Mouse (Mus musculus) limb, embryonic 15.5 days (tissue): Measurements from ENCODE around the gene Fam129c. TPM values are rescaled to one million over a fixed set of nuclear protein-coding genes. Genes with fewer than 3 reads are reported as not detected.

Experiments
- ATAC-seq: fragments of 200-750 bp; cut with Nextera tagmentation; 2 replicates; pipeline ENCODE4 v1.8.0; 2017; ENCODE audit warnings: low read depth, moderate TSS enrichment; ENCODE audit not compliant: insufficient number of reproducible peaks, low FRiP score, low TSS enrichment
- H3K27ac ChIP-seq: fragments of 300-500 bp; sonication (generic); 2 replicates; pipeline ENCODE4 v1.5.1; 2015; ENCODE audit warnings: moderate library complexity, mild to moderate bottlenecking, inconsistent platforms
- H3K27me3 ChIP-seq: fragments of 300-500 bp; sonication (generic); 2 replicates; pipeline ENCODE4 v1.6.1; 2015; ENCODE audit warnings: inconsistent platforms
- H3K36me3 ChIP-seq: fragments of 300-500 bp; sonication (generic); 2 replicates; pipeline ENCODE4 v1.6.1; 2015; ENCODE audit warnings: inconsistent platforms
- H3K4me1 ChIP-seq: fragments of 300-500 bp; sonication (generic); 2 replicates; pipeline ENCODE4 v1.6.1; 2015; ENCODE audit warnings: inconsistent platforms
- H3K4me2 ChIP-seq: fragments of 300-500 bp; sonication (generic); 2 replicates; pipeline ENCODE4 v1.6.1; 2015; ENCODE audit warnings: mild to moderate bottlenecking, inconsistent platforms
- H3K4me3 ChIP-seq: fragments of 300-500 bp; sonication (generic); 2 replicates; pipeline ENCODE4 v1.5.1; 2015; ENCODE audit warnings: mild to moderate bottlenecking, inconsistent platforms
- H3K9ac ChIP-seq: fragments of 300-500 bp; sonication (generic); 2 replicates; pipeline ENCODE4 v1.6.1; 2015; ENCODE audit warnings: inconsistent platforms
- H3K9me3 ChIP-seq: fragments of 300-500 bp; sonication (generic); 2 replicates; pipeline ENCODE4 v1.6.1; 2016; ENCODE audit warnings: inconsistent platforms
- WGBS: fragments of 180-500 bp; shearing (Covaris S2); methylation state at CpG from one replicate; pipeline ENCODE4 v1.1.7; 2015; 5-methylcytosine and 5-hydroxymethylcytosine counted together
- polyA plus RNA-seq: library from polyadenylated mRNA; unstranded; fragments of >200 nt; fragmentation: Nextera tagmentation; extraction: Ambion mirVana; gene quantifications from 2 replicates; pipeline ENCODE4 v1.2.1, GENCODE M21; 2015

Fam129c gene
- polyA plus RNA-seq, 1 experiment from 2014 or later = 5.0 TPM

DNA sequence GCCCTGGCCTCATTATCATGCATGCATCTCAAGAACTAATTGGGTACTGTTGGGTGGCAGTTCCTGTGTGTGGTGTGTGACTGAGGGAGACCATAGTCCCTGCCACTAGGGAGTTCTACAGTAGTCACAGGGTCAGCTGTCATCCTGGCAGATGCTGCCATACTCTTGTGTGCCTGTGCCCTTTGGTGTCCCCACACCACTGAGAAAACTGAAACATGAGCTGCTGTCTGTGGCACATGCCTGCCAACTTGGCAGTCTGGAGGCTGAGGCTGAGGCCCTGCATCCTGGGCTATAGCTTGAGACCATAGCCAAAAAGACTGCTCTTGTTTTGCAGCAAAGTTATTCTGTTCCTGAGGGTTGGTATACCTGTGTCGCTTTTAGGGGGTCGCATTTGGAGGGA, 22.3 kb downstream of the Fam129c start:
- Histone ChIP-seq H3K9ac (no peak overlapping the region), H3K4me2 (no peak overlapping the region), H3K9me3 (peaks cover 12% of the 10 kb centered on the region; the same call in 1 of the 2 replicates), H3K36me3 (peaks cover 95% of the 10 kb centered on the region), H3K27ac (no peak overlapping the region), H3K27me3 (no peaks in the 10 kb centered on the region), H3K4me3 (no peak overlapping the region), H3K4me1 (no peaks in the 10 kb centered on the region)
- WGBS = 90% methylated on average over 2 of the region's 2 CpGs
- ATAC-seq = no peak

DNA sequence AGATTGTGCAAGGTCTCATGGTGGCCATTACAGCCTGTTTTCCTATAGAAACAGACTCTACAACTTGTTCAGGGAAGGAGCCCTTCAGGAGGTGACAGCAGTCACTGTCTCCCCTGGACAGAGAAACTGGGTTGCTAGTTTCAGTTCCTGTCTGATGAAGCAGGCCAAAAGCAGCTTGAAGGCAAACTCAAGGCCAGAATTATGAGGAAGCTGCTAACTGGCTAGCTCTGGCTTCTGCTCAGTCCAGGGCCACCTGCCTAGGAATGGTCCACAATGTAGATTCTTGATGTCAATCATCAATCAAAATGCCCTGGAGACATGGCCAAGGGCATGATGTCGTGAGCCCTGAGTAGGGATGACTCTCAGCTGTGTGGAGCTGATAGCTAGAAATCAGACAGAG, 27.6 kb downstream of the Fam129c start:
- 78% methylated on average over 1 of the region's 1 CpGs for WGBS

GRCm38 (mm10) chr8:71626753-71627152, 29.3 kb downstream of the Fam129c start:
- peaks cover 34% of the 10 kb centered on the region for H3K4me1 ChIP-seq
- H3K9me3 ChIP-seq = peaks cover 12% of the 10 kb centered on the region; the same call in 1 of the 2 replicates
- no peak overlapping the region; the same call in 1 of the 2 replicates for H3K27ac ChIP-seq
- no peak overlapping the region for H3K4me2 ChIP-seq
- WGBS = 76% methylated on average over 9 of the region's 9 CpGs
- H3K36me3 ChIP-seq = peaks cover 43% of the 10 kb centered on the region
- H3K4me3 ChIP-seq = no peak overlapping the region
- no peak overlapping the region for H3K9ac ChIP-seq
- no peak for ATAC-seq
- peaks cover 22% of the 10 kb centered on the region for H3K27me3 ChIP-seq

More for the DNA sequence above, 27.6 kb downstream of the Fam129c start:
- H3K27ac ChIP-seq = no peak overlapping the region
- H3K9me3 ChIP-seq = peaks cover 12% of the 10 kb centered on the region; the same call in 1 of the 2 replicates
- H3K36me3 ChIP-seq = peaks cover 60% of the 10 kb centered on the region
- H3K27me3 ChIP-seq = peaks cover 7% of the 10 kb centered on the region
- H3K4me1 ChIP-seq = peaks cover 32% of the 10 kb centered on the region
- H3K9ac ChIP-seq = no peak overlapping the region
- no peak overlapping the region for H3K4me3 ChIP-seq
- ATAC-seq = no peak
- no peak overlapping the region for H3K4me2 ChIP-seq

DNA sequence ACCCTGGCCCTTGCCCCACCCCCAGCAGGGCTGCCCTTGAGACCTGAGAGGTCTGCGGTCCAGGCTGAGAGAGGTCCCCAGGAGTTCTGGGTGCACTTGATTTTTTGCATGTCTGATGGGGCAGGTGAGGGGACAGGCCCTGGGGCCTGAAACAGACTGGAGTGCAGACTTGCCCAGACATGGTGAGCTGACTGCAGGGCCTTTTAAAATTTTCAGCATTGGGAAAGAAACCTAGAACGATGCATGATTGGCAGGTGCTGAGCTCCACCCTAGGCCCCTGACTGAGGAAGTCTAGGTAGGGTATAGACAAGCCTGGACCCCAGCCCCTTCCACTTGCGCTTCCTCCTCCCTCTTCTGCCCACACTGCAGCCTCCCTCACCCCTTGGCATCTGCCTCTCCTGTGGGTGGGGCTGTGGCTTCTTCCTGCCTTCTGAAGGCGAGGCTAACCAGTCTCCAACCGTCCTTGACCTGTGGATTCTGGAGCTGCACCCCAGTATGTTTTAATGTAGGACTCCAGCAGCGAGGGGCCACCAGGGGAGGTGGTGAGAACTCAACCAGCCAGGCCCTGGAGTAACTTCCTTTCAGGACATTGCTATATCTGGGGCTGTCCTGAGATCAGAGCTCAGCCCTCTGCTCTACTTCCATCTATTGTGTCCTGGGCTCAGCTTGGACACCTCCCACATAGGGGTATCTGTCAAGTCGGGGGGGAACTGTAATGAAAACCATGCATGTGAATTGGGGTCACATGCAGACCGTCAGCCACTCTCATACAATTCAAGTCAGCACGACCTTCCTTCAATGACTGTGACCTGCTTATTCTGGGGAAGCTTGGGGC, 30.0 kb downstream of the Fam129c start:
- peaks cover 23% of the 10 kb centered on the region for H3K27me3 ChIP-seq
- H3K27ac ChIP-seq = peak overlapping the region; percentile 82
- no peak overlapping the region for H3K4me2 ChIP-seq
- 48% methylated on average over 9 of the region's 9 CpGs for WGBS
- H3K4me3 ChIP-seq = no peak overlapping the region
- peaks cover 36% of the 10 kb centered on the region for H3K36me3 ChIP-seq
- no peak for ATAC-seq
- H3K9me3 ChIP-seq = peaks cover 5% of the 10 kb centered on the region; the same call in 1 of the 2 replicates
- no peak overlapping the region for H3K9ac ChIP-seq
- peaks cover 34% of the 10 kb centered on the region for H3K4me1 ChIP-seq

DNA sequence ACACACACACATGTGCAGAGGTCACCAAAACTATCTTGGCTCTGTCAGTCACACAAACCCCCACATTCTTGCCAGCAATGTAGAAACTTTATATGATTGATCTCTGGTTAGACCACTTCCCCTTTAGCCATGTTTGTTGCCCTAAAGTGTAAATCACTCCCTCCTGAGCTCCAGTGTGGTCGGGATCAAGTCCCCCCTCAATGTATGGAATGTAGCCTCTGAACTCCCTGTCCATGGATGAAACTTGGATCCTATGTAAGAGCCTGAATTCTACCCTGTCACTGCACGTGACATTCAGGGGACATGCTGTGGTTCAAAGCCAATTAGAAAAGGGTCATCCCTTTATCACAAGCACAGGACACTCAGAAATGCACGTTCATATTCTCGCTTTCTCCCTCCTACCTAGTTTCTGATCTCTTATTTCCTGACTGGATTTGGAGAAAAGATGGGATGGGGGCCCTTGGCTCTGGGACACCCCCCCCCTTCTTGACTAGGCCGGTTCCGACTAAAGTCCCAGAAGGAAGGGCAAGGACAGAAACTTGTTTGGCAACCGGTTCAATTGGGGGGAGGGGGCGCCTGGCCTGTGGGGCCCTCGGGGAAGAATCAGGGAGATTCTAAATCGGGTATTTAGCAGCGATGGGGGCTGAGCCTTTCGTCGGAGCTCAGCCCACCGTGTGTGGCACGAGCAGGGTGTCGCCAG, 31.1 kb downstream of the Fam129c start:
- H3K9ac ChIP-seq = peak overlapping the region; percentile 50; the same call in 1 of the 2 replicates
- H3K4me3 ChIP-seq = peak overlapping the region; percentile 60
- peaks cover 35% of the 10 kb centered on the region for H3K4me1 ChIP-seq
- no peak for ATAC-seq
- H3K4me2 ChIP-seq = peak overlapping the region; percentile 97
- H3K27ac ChIP-seq = peak overlapping the region; percentile 82
- peaks cover 30% of the 10 kb centered on the region for H3K27me3 ChIP-seq
- peaks cover 25% of the 10 kb centered on the region for H3K36me3 ChIP-seq
- WGBS = 6% methylated on average over 16 of the region's 16 CpGs
- no peaks in the 10 kb centered on the region; the same call in 1 of the 2 replicates for H3K9me3 ChIP-seq

DNA sequence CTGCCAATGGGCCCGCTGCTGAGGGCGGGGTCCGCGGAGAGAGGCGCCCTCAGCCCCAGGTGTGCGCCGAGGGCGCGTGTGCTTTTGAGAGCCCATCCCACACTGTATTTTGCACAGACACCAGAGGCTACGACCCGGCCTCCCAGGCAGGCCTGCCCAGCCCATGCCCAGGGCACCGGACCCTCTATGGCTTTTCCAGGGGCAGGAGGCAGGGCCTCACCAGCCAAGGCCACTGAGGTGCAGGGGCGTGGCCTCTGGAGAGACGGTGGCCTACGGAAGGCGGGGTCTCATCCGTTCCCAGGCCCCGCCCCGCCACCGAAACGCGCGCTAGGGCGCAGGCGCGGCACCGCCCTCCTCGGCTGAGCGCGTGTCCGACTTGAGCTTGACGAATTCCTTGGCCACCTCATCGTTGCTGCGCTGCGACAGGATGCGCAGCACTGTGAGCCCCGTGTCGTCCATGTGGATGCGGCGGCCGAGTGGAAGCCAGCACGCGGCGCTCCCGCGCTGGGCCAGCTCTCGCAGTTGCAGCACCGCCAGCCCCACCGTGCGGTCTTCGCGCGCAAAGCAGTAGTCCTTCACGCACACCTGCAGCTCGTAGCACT, 31.7 kb downstream of the Fam129c start:
- under 1% methylated on average over 55 of the region's 55 CpGs for WGBS
- peaks cover 37% of the 10 kb centered on the region for H3K27me3 ChIP-seq
- peaks cover 19% of the 10 kb centered on the region for H3K36me3 ChIP-seq
- no peaks in the 10 kb centered on the region; the same call in 1 of the 2 replicates for H3K9me3 ChIP-seq
- peak overlapping the region; percentile 50; the same call in 1 of the 2 replicates for H3K9ac ChIP-seq
- H3K4me1 ChIP-seq = peaks cover 41% of the 10 kb centered on the region
- peak; percentile 83 for ATAC-seq
- peak overlapping the region; percentile 82 for H3K27ac ChIP-seq
- H3K4me2 ChIP-seq = peak overlapping the region; percentile 97
- peak overlapping the region; percentile 60 for H3K4me3 ChIP-seq

DNA sequence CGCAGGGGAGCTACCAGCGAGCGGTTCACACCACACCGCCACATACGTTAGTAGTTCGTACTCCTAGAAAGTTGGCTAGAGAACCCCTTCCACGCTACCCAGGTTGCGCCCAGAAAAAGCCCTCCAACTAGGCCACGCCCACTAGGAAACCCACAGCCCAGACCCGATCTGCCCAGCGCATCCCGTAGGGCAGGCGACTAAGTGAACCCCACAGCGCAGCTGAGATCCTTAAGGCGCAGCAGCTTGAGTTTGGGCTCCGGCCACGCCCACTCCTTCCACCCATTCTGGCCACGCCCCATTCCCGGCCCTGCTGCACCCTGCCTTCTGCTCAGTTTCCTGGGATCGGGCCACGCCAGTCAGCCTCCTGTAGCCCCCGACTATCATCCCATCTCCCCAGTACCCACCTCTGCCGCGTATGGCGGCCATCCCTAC, 32.3 kb downstream of the Fam129c start:
- Histone ChIP-seq H3K27me3 (peaks cover 41% of the 10 kb centered on the region), H3K9me3 (no peaks in the 10 kb centered on the region; the same call in 1 of the 2 replicates), H3K4me3 (peak overlapping the region; percentile 60), H3K27ac (peak overlapping the region; percentile 82; the same call in 1 of the 2 replicates), H3K36me3 (peaks cover 13% of the 10 kb centered on the region), H3K4me2 (peak overlapping the region; percentile 97), H3K4me1 (peaks cover 46% of the 10 kb centered on the region), H3K9ac (peak overlapping the region; percentile 24; the same call in 1 of the 2 replicates)
- 0 out of 2 replicates have a peak, but pooled peaks have one; percentile 7 for ATAC-seq
- WGBS = 3% methylated on average over 25 of the region's 25 CpGs

DNA sequence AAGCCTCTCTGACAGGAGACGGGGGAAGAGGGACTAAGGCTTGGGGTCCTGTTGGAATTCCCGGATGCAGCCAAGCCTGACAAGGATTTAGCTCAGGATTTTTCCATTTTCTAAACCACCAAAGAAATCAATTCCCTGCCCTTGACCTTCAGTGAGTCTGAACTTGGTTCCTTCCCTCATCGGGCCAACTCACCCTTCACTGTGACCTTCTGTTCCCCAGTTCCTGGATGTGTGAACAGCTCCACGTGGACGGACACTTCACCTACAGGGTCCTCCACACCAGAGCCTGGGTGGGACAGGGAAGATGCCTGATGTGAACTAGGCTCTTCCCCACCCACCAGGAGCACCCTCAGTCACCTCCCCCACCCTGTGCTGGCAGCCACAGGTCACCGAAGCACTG, 33.3 kb downstream of the Fam129c start:
- Histone ChIP-seq H3K9me3 (no peaks in the 10 kb centered on the region; the same call in 1 of the 2 replicates), H3K27me3 (peaks cover 48% of the 10 kb centered on the region), H3K9ac (no peak overlapping the region), H3K27ac (no peak overlapping the region), H3K36me3 (0 out of 2 replicates have a peak, but pooled peaks cover 3% of the 10 kb centered on the region), H3K4me1 (peaks cover 46% of the 10 kb centered on the region), H3K4me3 (no peak overlapping the region), H3K4me2 (no peak overlapping the region)
- WGBS = 84% methylated on average over 6 of the region's 6 CpGs
- ATAC-seq = no peak

- no peaks in the 10 kb centered on the region for H3K36me3 ChIP-seq
- no peaks in the 10 kb centered on the region; the same call in 1 of the 2 replicates for H3K9me3 ChIP-seq
- H3K4me3 ChIP-seq = no peak overlapping the region
- no peak for ATAC-seq
- H3K27ac ChIP-seq = no peak overlapping the region
- peaks cover 51% of the 10 kb centered on the region for H3K27me3 ChIP-seq
- 69% methylated on average over 2 of the region's 2 CpGs for WGBS
- H3K4me2 ChIP-seq = no peak overlapping the region
- peaks cover 45% of the 10 kb centered on the region for H3K4me1 ChIP-seq
- no peak overlapping the region for H3K9ac ChIP-seq
Observed at GRCm38 (mm10) chr8:71631897-71632296, 34.4 kb downstream of the Fam129c start.

DNA sequence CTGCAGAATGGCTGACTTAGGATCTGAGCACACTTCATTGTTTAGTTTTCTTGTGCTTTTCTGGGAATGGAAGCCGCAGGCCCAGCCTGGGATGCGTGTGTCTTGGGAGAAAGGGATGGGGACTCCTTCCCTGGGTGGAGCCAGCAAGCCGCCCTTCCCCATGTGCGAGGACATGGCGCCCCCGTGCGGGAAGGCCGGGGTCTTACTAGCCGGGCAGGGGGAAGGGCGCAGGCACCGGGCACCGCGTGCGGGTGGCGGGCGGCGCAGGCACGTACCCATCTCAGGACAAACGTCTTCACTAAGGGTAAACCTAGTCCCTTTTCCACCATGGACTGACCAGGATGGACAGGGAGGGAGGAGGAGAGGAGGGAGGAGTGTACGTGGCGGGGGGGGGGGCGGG, 35.7 kb downstream of the Fam129c start:
- 12% methylated on average over 19 of the region's 22 CpGs for WGBS
- H3K4me3 ChIP-seq = peak overlapping the region; percentile 14; the same call in 1 of the 2 replicates
- peaks cover 32% of the 10 kb centered on the region for H3K4me1 ChIP-seq
- H3K4me2 ChIP-seq = no peak overlapping the region
- ATAC-seq = no peak
- H3K27ac ChIP-seq = no peak overlapping the region
- peaks cover 51% of the 10 kb centered on the region for H3K27me3 ChIP-seq
- no peak overlapping the region for H3K9ac ChIP-seq
- no peaks in the 10 kb centered on the region; the same call in 1 of the 2 replicates for H3K9me3 ChIP-seq
- H3K36me3 ChIP-seq = no peaks in the 10 kb centered on the region

GRCm38 (mm10) chr8:71633981-71634667, 36.7 kb downstream of the Fam129c start:
- H3K9ac ChIP-seq = no peak overlapping the region

More at GRCm38 (mm10) chr8:71633981-71634667, 36.7 kb downstream of the Fam129c start:
- Histone ChIP-seq H3K4me1 (peaks cover 22% of the 10 kb centered on the region), H3K36me3 (no peaks in the 10 kb centered on the region), H3K4me2 (peak overlapping the region; percentile 44), H3K9me3 (no peaks in the 10 kb centered on the region; the same call in 1 of the 2 replicates), H3K4me3 (peak overlapping the region; percentile 24), H3K27me3 (peaks cover 51% of the 10 kb centered on the region), H3K27ac (no peak overlapping the region)
- peak; percentile 15; the same call in 1 of the 2 replicates for ATAC-seq
- WGBS = 2% methylated on average over 26 of the region's 26 CpGs
